Comparison of ENCODE assay signal across 8 mouse cellular contexts in the genomic region with DNA sequence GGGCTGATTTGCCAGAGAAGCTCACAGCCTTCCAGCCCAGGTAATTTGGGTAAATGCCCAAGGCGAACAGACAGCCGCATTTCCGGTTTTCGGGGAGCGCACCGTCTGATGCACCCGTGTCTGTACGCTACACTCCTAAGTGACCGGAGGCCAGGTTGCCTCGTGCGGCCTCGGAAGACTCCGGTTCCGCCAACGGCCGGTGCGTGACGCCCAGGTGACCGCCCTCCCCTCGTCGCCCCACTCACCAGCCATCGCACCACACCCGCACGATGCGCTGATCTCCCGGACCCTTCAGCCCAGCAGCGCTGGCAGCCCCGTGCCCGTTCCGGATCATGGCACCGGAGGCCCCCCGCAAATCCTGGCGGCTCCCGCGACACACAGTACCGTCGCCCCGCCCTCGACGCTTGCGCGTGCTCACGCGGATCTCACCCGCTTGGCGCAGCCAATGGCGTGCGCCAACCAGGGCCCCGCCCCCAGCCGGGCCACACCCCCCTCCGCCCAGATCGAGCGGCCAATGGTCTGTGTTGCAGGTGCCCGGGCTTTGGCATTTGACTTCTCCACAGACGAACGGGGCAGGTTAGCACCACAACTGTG. TPM values are rescaled to one million over a fixed set of nuclear protein-coding genes. Genes with fewer than 3 reads are reported as not detected.
A peak's percentile ranks its signal among the peaks of the same experiment; 100 is the strongest.
DNase-seq lines count a peak whose midpoint lies in the region; ATAC-seq and TF ChIP-seq lines count a peak whose summit lies in the region.

A gene (minus strand): TSS at position 418 of the 594 bp plus-strand sequence.

- DNase-seq in A20 (ENCODE audit: low read depth, low spot score) (peak; percentile 97), liver (peak; percentile 97)
- peak; percentile 96 for DNase-seq in heart, embryonic 10.5 days (ENCODE audit: low spot score)
- peak; percentile 96 to 97 for DNase-seq in spleen, postnatal 4 days (ENCODE audit: low spot score in 2 of 2)

- peak within 1 kb of the TSS; percentile 91 for H3K4me2 ChIP-seq in kidney, embryonic 15.5 days

- H3K4me1 ChIP-seq in bone marrow macrophage, adult 2 months (ENCODE audit: control insufficient read depth, insufficient read depth, low read length): peaks cover 17% of the 10 kb centered on the region
- no peaks in the 10 kb centered on the region for H3K4me1 ChIP-seq in embryonic fibroblast, embryonic 13.5 days (ENCODE audit: control insufficient read depth, insufficient read depth, low read length)
- H3K4me1 ChIP-seq in heart, embryonic 10.5 days: peaks cover 20% of the 10 kb centered on the region
- peaks cover 25% of the 10 kb centered on the region for H3K4me1 ChIP-seq in kidney, embryonic 15.5 days

- TF ChIP-seq POLR2A in bone marrow macrophage, adult 2 months (IDR thresholded peaks at IDR 0.05; ENCODE audit: borderline replicate concordance, low read depth, low read length): no peak
- peak; percentile 86 for TF ChIP-seq POLR2A in embryonic fibroblast, embryonic 13.5 days (IDR thresholded peaks at IDR 0.05; ENCODE audit: low read depth, low read length)

- no peak for TF ChIP-seq CTCF in bone marrow macrophage, adult 2 months (IDR thresholded peaks at IDR 0.05; ENCODE audit: low read depth, low read length)
- no peak for TF ChIP-seq CTCF in embryonic fibroblast, embryonic 13.5 days (IDR thresholded peaks at IDR 0.05; ENCODE audit: borderline replicate concordance, insufficient read depth, low read length)

- H3K9me3 ChIP-seq in heart, embryonic 10.5 days: no peaks in the 10 kb centered on the region
- H3K9me3 ChIP-seq in kidney, embryonic 15.5 days (replicated peaks): no peaks in the 10 kb centered on the region

- H3K9ac ChIP-seq in kidney, embryonic 15.5 days: peak within 1 kb of the TSS; percentile 72

- H3K27me3 ChIP-seq in heart, embryonic 10.5 days (ENCODE audit: insufficient read depth, poor library complexity, severe bottlenecking): no peaks in the 10 kb centered on the region
- H3K27me3 ChIP-seq in kidney, embryonic 15.5 days: no peaks in the 10 kb centered on the region

- H3K4me3 ChIP-seq in bone marrow macrophage, adult 2 months (ENCODE audit: insufficient read depth, low read length): peak within 1 kb of the TSS; percentile 93
- H3K4me3 ChIP-seq in embryonic fibroblast, embryonic 13.5 days (ENCODE audit: insufficient read depth, low read length): peak within 1 kb of the TSS; percentile 84
- peak within 1 kb of the TSS; percentile 79 for H3K4me3 ChIP-seq in heart, embryonic 10.5 days
- H3K4me3 ChIP-seq in kidney, embryonic 15.5 days (replicated peaks): peak within 1 kb of the TSS; percentile 75

- WGBS in heart, embryonic 10.5 days: under 1% methylated on average over 56 of the region's 56 CpGs
- WGBS in kidney, embryonic 15.5 days: under 1% methylated on average over 56 of the region's 56 CpGs

- peak; percentile 93 for ATAC-seq in kidney, embryonic 15.5 days (replicated peaks; ENCODE audit: low FRiP score)
- ATAC-seq in monocyte, adult 5-6 weeks (replicated peaks; ENCODE audit: insufficient number of reproducible peaks, low FRiP score, low TSS enrichment, poor library complexity, severe bottlenecking): peak; percentile 86

- H3K27ac ChIP-seq in bone marrow macrophage, adult 2 months (ENCODE audit: insufficient read depth, low read depth, low read length): peak within 1 kb of the TSS; percentile 73
- peak within 1 kb of the TSS; percentile 24 for H3K27ac ChIP-seq in embryonic fibroblast, embryonic 13.5 days (ENCODE audit: insufficient read depth, low read length)
- H3K27ac ChIP-seq in heart, embryonic 10.5 days: peak within 1 kb of the TSS; percentile 89
- peak within 1 kb of the TSS; percentile 80 for H3K27ac ChIP-seq in kidney, embryonic 15.5 days

- H3K36me3 ChIP-seq in heart, embryonic 10.5 days: peaks cover 75% of the 10 kb centered on the region
- H3K36me3 ChIP-seq in kidney, embryonic 15.5 days: peaks cover 69% of the 10 kb centered on the region

RNA-seq across cellular contexts. Expression of the gene that starts here (rescaled TPM):
- 52.4 and 64.5 TPM in 2 replicates for polyA plus RNA-seq in bone marrow macrophage, adult 2 months (2012; ENCODE audit: insufficient read depth, insufficient read length, missing spikeins)
- 39.5 and 45.2 TPM in 2 replicates for polyA plus RNA-seq in embryonic fibroblast, embryonic 13.5 days (2011; ENCODE audit: insufficient read length, low read depth, missing spikeins)
- polyA plus RNA-seq in heart, embryonic 10.5 days (2016; fragmentation: Nextera tagmentation; extraction: Ambion mirVana): 119 and 130 TPM in 2 replicates
- polyA plus RNA-seq in kidney, embryonic 15.5 days (2015; fragmentation: Nextera tagmentation; extraction: Ambion mirVana): 118 and 140 TPM in 2 replicates
- 26.9 to 43.7 TPM (median 32.9 TPM) in 3 replicates for total RNA-seq in monocyte, adult 5-6 weeks (2017)

Comparison
In these comparisons a context has a peak if more than half of its experiments do, and no peak if none do; other contexts are left out.
1. Peak in every context shown above with its lines: DNase-seq, ATAC-seq, H3K4me3 ChIP-seq and H3K27ac ChIP-seq.
2. H3K27ac ChIP-seq: peak in every context shown above with its lines; median percentile 89 in heart, embryonic 10.5 days; 80 in kidney, embryonic 15.5 days; 73 in bone marrow macrophage, adult 2 months; 24 in embryonic fibroblast, embryonic 13.5 days.